Mouse (Mus musculus) intestine, embryonic 14.5 days (tissue): ENCODE results near the gene Abi1. TPM values are rescaled to one million over a fixed set of nuclear protein-coding genes. Genes with fewer than 3 reads are reported as not detected.

Experiments
- polyA plus RNA-seq: library from polyadenylated mRNA; unstranded; fragments of >200 nt; fragmentation: Nextera tagmentation; extraction: Ambion mirVana; gene quantifications from 2 replicates; pipeline ENCODE4 v1.2.1, GENCODE M21; 2014

The Abi1 gene
- polyA plus RNA-seq, 1 experiment from 2014 or later = 42.8 TPM

Other genes with a start within 250 kb of the Abi1 start
- 27.7 and 29.6 TPM in 2 replicates for gene Pdss1, start 144.7 kb downstream of the Abi1 start, polyA plus RNA-seq
- gene Acbd5, start 27.9 kb upstream of the Abi1 start, polyA plus RNA-seq = 23.7 and 24.2 TPM in 2 replicates
- gene Mastl, start 115.8 kb upstream of the Abi1 start, polyA plus RNA-seq = 10.0 and 10.2 TPM in 2 replicates
- 64.9 and 72.5 TPM in 2 replicates for gene Yme1l1, start 116.1 kb upstream of the Abi1 start, polyA plus RNA-seq
- gene 4931423N10Rik, start 167.2 kb upstream of the Abi1 start, polyA plus RNA-seq = not detected in 2 replicates